Mouse (Mus musculus) stomach, embryonic 16.5 days (tissue): Measurements from ENCODE around the gene Arl11. TPM values are rescaled to one million over a fixed set of nuclear protein-coding genes. Genes with fewer than 3 reads are reported as not detected.

Source experiments
- polyA plus RNA-seq: library from polyadenylated mRNA; unstranded; fragments of >200 nt; fragmentation: Nextera tagmentation; extraction: Ambion mirVana; gene quantifications from 2 replicates; pipeline ENCODE4 v1.2.1, GENCODE M21; 2015

The Arl11 gene
- polyA plus RNA-seq, 1 experiment from 2014 or later: 1.6 TPM

Other genes starting within 250 kb of the Arl11 start
- 1.9 and 2.4 TPM in 2 replicates for gene Sacs, start 171.3 kb upstream of the Arl11 start, polyA plus RNA-seq
- 1.6 and 5.6 TPM in 2 replicates for gene Sgcg, start 51.3 kb upstream of the Arl11 start, polyA plus RNA-seq
- 7.4 and 8.8 TPM in 2 replicates for gene Ebpl, start 50.7 kb downstream of the Arl11 start, polyA plus RNA-seq
- 44.9 and 45.9 TPM in 2 replicates for gene Kpna3, start 130.1 kb downstream of the Arl11 start, polyA plus RNA-seq
- 21.5 and 22.6 TPM in 2 replicates for gene Spryd7, start 247.1 kb downstream of the Arl11 start, polyA plus RNA-seq